Mouse (Mus musculus) heart, postnatal 0 days (tissue): ENCODE measurements around the gene Slamf9.

ENCODE experiments used
- CTCF ChIP-seq: IDR thresholded peaks from 2 replicates; pipeline ENCODE4 v1.5.1; 2016; ENCODE audit warnings: antibody characterized with exemption, control low read depth, low read depth
- EP300 ChIP-seq: IDR thresholded peaks from 2 replicates; pipeline ENCODE4 v1.6.1; 2016; ENCODE audit warnings: antibody characterized with exemption, low read depth

- TF ChIP-seq CTCF: peak; percentile 29
- no peak for TF ChIP-seq EP300
Observed at GRCm38 (mm10) chr1:172450226-172450625, 24.9 kb upstream of the Slamf9 start.
